In the genomic region with DNA sequence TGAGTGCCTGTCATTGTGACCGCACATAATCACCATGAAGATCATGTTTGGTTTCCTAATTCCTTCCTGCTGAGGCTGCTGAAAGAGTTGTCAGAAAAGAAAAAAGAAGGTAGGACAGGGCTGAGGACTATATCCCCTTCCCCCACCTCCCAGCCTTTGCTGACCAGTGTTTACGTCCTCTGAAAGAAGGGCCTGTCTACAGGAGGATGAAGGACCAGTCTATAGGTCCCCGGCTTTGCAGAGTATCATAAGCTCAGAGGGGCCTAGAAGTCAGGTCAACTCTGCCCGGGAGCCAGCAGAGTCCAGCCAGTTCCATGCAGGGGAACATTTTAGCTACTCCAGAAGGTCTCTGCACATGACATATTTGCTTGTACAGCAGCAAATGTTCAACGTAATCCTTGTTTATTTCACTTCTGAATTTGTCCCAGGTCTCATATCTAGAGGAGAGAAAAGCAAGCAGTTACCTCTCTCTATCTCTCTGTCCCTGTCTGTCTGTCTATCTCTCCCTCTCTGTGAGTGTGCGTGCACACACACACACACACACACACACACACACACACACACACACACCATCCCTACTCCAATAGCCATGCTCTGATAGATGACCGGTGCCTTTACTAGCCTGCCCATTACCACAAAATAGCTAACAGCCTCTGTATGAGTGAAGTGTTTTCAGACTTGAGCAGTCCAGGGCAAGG, we compare ENCODE assay signal across 14 mouse cellular contexts. TPM values are rescaled to one million over a fixed set of nuclear protein-coding genes. Genes with fewer than 3 reads are reported as not detected.
DNase-seq lines count a peak whose midpoint lies in the region; ATAC-seq and TF ChIP-seq lines count a peak whose summit lies in the region.
"Had no signal": no experiment of that assay in that cellular context is flagged by ENCODE, and none has a peak within 500 bp of the region (broad histone marks: within the 10 kb centered on the region; RNA-seq: fewer than 3 reads in every experiment).

No protein-coding gene starts in this region.

- no peak overlapping the region for H3K4me2 ChIP-seq in hindbrain, postnatal 0 days (ENCODE audit: low read depth, low read length)
- H3K4me2 ChIP-seq in liver, embryonic 14.5 days (ENCODE audit: low read depth): peak overlapping the region; percentile 73
- H3K4me2 ChIP-seq: embryonic facial prominence, embryonic 13.5 days; intestine, embryonic 15.5 days had no signal

- no peak for TF ChIP-seq POLR2A in bone marrow, adult 2 months (IDR thresholded peaks at IDR 0.05; ENCODE audit: borderline replicate concordance, control insufficient read depth, low read depth, low read length)

- WGBS in hindbrain, embryonic 10.5 days: 52% methylated on average over 7 of the region's 7 CpGs
- 46% methylated on average over 7 of the region's 7 CpGs for WGBS in hindbrain, postnatal 0 days
- 57% methylated on average over 7 of the region's 7 CpGs for WGBS in bone marrow, adult 2 months
- WGBS in liver, embryonic 14.5 days (ENCODE audit: insufficient replicate concordance): 17% methylated on average over 7 of the region's 7 CpGs

- DNase-seq in hindbrain, embryonic 10.5 days (ENCODE audit: low spot score): peak; percentile 20
- DNase-seq in hindbrain, postnatal 0 days (ENCODE audit: low spot score): no peak
- peak; percentile 47 for DNase-seq in c-Kit-positive CD71-positive TER-119-positive erythroid progenitor cells, embryonic 14.5 days (ENCODE audit: low spot score)
- DNase-seq in liver, embryonic 14.5 days (ENCODE audit: low read depth in 3 of 3, low spot score in 3 of 3): peak in 1 of 3 experiments; percentile 58
- DNase-seq in Muller cell, postnatal 12 days (ENCODE audit: inconsistent ontology term): no peak
- no peak for DNase-seq in thymus, postnatal 4 days
- no peak for DNase-seq in left cerebral cortex, adult 11 months (ENCODE audit: low spot score)
- DNase-seq: adrenal gland, adult 2 months; kidney, postnatal 4 days had no signal

- H3K9ac ChIP-seq in hindbrain, postnatal 0 days (replicated peaks; ENCODE audit: low read length): no peak overlapping the region
- peak overlapping the region; percentile 66 for H3K9ac ChIP-seq in liver, embryonic 14.5 days (replicated peaks)
- H3K9ac ChIP-seq: embryonic facial prominence, embryonic 13.5 days; intestine, embryonic 15.5 days had no signal

- peaks cover 3% of the 10 kb centered on the region; the same call in 1 of the 2 replicates for H3K27me3 ChIP-seq in hindbrain, embryonic 10.5 days (ENCODE audit: insufficient read depth, poor library complexity, severe bottlenecking)
- H3K27me3 ChIP-seq in hindbrain, postnatal 0 days (ENCODE audit: insufficient read depth, low read length): no peaks in the 10 kb centered on the region
- no peaks in the 10 kb centered on the region for H3K27me3 ChIP-seq in liver, embryonic 14.5 days (ENCODE audit: control insufficient read depth, insufficient read depth, low read length)
- H3K27me3 ChIP-seq: CH12.LX; embryonic facial prominence, embryonic 13.5 days; intestine, embryonic 15.5 days had no signal

- H3K4me3 ChIP-seq in hindbrain, embryonic 10.5 days: no peak overlapping the region
- H3K4me3 ChIP-seq in hindbrain, postnatal 0 days (ENCODE audit: low read length): no peak overlapping the region
- no peak overlapping the region for H3K4me3 ChIP-seq in bone marrow, adult 2 months (replicated peaks; ENCODE audit: control insufficient read depth, low read depth, low read length)
- H3K4me3 ChIP-seq in liver, embryonic 14.5 days (ENCODE audit: insufficient read depth in 1 of 2, low read depth in 2 of 2, low read length in 2 of 2): peak overlapping the region; percentile 24 to 30; a peak in 3 of 4 replicates
- H3K4me3 ChIP-seq: embryonic facial prominence, embryonic 13.5 days; intestine, embryonic 15.5 days; myocyte had no signal

- no peaks in the 10 kb centered on the region for H3K36me3 ChIP-seq in hindbrain, embryonic 10.5 days
- no peaks in the 10 kb centered on the region for H3K36me3 ChIP-seq in hindbrain, postnatal 0 days (ENCODE audit: insufficient read depth, low read length)
- no peaks in the 10 kb centered on the region for H3K36me3 ChIP-seq in liver, embryonic 14.5 days (replicated peaks; ENCODE audit: control insufficient read depth, insufficient read depth, low read depth)
- H3K36me3 ChIP-seq: embryonic facial prominence, embryonic 13.5 days; intestine, embryonic 15.5 days had no signal

- no peak for TF ChIP-seq CTCF in hindbrain, postnatal 0 days (IDR thresholded peaks at IDR 0.05; ENCODE audit: low read depth)
- no peak for TF ChIP-seq CTCF in bone marrow, adult 2 months (IDR thresholded peaks at IDR 0.05; ENCODE audit: control insufficient read depth, insufficient read depth, low read length)
- no peak for TF ChIP-seq CTCF in liver, embryonic 14.5 days (IDR thresholded peaks at IDR 0.05; ENCODE audit: low read depth)

- H3K4me1 ChIP-seq in hindbrain, embryonic 10.5 days (replicated peaks): peaks cover 56% of the 10 kb centered on the region
- peaks cover 28% of the 10 kb centered on the region for H3K4me1 ChIP-seq in hindbrain, postnatal 0 days (ENCODE audit: insufficient read depth, low read length)
- peaks cover 4% of the 10 kb centered on the region for H3K4me1 ChIP-seq in bone marrow, adult 2 months (ENCODE audit: control insufficient read depth, insufficient read depth, low read length)
- peaks cover 70 to 74% of the 10 kb centered on the region in 2 experiments for H3K4me1 ChIP-seq in liver, embryonic 14.5 days (replicated peaks; ENCODE audit: control insufficient read depth in 2 of 2, insufficient read depth in 2 of 2, low read length in 1 of 2)

- peak; percentile 72 for TF ChIP-seq EP300 in liver, embryonic 14.5 days (IDR thresholded peaks at IDR 0.05; ENCODE audit: low read depth)

- ATAC-seq in hindbrain, postnatal 0 days: no peak
- peak; percentile 56 for ATAC-seq in liver, embryonic 14.5 days (ENCODE audit: insufficient read depth)

- peak overlapping the region; percentile 82 for H3K27ac ChIP-seq in hindbrain, embryonic 10.5 days
- H3K27ac ChIP-seq in hindbrain, postnatal 0 days: no peak overlapping the region
- peak overlapping the region; percentile 72 for H3K27ac ChIP-seq in bone marrow, adult 2 months (ENCODE audit: control insufficient read depth, insufficient read depth, low read depth, low read length, poor library complexity)
- peak overlapping the region; percentile 95 for H3K27ac ChIP-seq in liver, embryonic 14.5 days
- H3K27ac ChIP-seq: embryonic facial prominence, embryonic 13.5 days; intestine, embryonic 15.5 days had no signal

- H3K9me3 ChIP-seq in hindbrain, embryonic 10.5 days: no peaks in the 10 kb centered on the region
- H3K9me3 ChIP-seq in hindbrain, postnatal 0 days (ENCODE audit: low read length): no peaks in the 10 kb centered on the region
- no peaks in the 10 kb centered on the region for H3K9me3 ChIP-seq in liver, embryonic 14.5 days (ENCODE audit: control insufficient read depth, low read length)
- H3K9me3 ChIP-seq: embryonic facial prominence, embryonic 13.5 days; intestine, embryonic 15.5 days had no signal

RNA-seq across cellular contexts. Expression of a gene that starts 31.0 kb away (rescaled TPM):
- polyA plus RNA-seq in hindbrain, embryonic 10.5 days (2016; fragmentation: Nextera tagmentation; extraction: Ambion mirVana): 8.4 and 11.0 TPM in 2 replicates
- total RNA-seq in hindbrain, postnatal 0 days (2014; rRNA removed): 28.8 and 31.1 TPM in 2 replicates
- 18.1 and 19.6 TPM in 2 replicates for polyA plus RNA-seq in hindbrain, postnatal 0 days (2015; fragmentation: Nextera tagmentation; extraction: Ambion mirVana)
- 20.7 and 26.7 TPM in 2 replicates for polyA plus RNA-seq in bone marrow, adult 2 months (2011; ENCODE audit: insufficient read depth, insufficient read length, low replicate concordance, missing spikeins)
- polyA plus RNA-seq in liver, embryonic 14.5 days (2012; rRNA removed): 22.1 and 24.6 TPM in 2 replicates
- polyA plus RNA-seq in liver, embryonic 14.5 days (2014; fragmentation: Nextera tagmentation; extraction: Ambion mirVana): 13.6 and 14.1 TPM in 2 replicates

Comparison
In these comparisons a context has a peak if more than half of its experiments do, and no peak if none do; other contexts are left out.
1. DNase-seq: peak in hindbrain, embryonic 10.5 days (single experiment) and c-Kit-positive CD71-positive TER-119-positive erythroid progenitor cells, embryonic 14.5 days (single experiment); none in hindbrain, postnatal 0 days (single experiment), Muller cell, postnatal 12 days (single experiment), thymus, postnatal 4 days (single experiment) and left cerebral cortex, adult 11 months (single experiment).
2. H3K4me3 ChIP-seq: peak in liver, embryonic 14.5 days (2 of 2); none in hindbrain, embryonic 10.5 days (single experiment), hindbrain, postnatal 0 days (single experiment) and bone marrow, adult 2 months (single experiment).